Mouse (Mus musculus): Measurements from ENCODE around the gene Irf3.

DNA sequence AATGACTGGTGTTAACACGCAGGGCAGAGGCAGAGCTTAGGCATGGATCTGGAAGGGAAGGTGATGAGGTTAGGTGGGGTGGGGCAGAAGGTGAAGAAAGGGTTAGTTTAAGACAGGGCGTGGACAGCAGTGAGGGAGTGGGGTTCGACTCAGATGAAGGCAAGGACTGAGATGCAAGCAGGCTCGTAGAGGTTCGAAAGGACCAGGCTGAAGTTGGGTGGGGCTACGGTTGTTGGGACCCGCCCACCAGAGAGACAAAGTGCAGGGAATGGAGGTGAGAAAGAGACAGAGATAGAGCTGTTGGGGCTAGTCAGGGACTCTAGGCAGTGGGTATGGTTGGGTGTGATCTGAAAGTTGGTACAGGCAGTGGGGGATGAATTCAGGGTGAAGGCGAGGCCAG lies 35.1 kb upstream of the Irf3 start:
- TF ChIP-seq CTCF (conservative IDR thresholded peaks at IDR 0.05; ENCODE audit: low read length) (no peak), NANOG (IDR thresholded peaks at IDR 0.05; ENCODE audit: borderline replicate concordance, low read length) (no peak)
